Mouse (Mus musculus) brain, embryonic 14.5 days (tissue): ENCODE results near the gene Plxdc2.

Experiments used
- CTCF ChIP-seq: fragments of 200-500 bp; IDR thresholded peaks from 2 replicates; pipeline ENCODE4 v1.5.1; 2012; ENCODE audit warnings: inconsistent platforms, mild to moderate bottlenecking, moderate library complexity, borderline replicate concordance; ENCODE audit not compliant: insufficient read depth, insufficient read length; ENCODE audit errors: extremely low read depth
- POLR2A ChIP-seq: fragments of 200-500 bp; IDR thresholded peaks from 2 replicates; pipeline ENCODE4 v1.6.1; 2012; ENCODE audit warnings: mild to moderate bottlenecking, inconsistent platforms, borderline replicate concordance; ENCODE audit not compliant: poor library complexity, insufficient read depth, insufficient read length, severe bottlenecking; ENCODE audit errors: extremely low read depth

DNA sequence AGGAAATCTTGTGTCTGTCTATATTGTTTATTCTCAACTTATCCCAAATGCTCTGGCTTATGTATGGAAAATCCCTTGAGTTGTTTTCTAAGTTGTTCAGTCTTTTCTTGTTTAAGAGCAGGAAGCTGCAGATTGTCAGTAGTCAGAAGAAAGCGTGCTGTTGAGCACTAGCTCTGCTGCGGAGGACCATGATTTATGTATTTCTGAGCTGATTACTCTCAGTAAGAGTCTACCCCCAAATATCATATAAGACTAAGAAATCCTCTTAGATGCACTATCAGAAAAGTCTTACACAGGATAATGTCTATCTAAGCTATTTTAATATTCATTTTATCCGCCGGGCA is 95.5 kb downstream of the Plxdc2 start:
- TF ChIP-seq POLR2A (no peak), CTCF (no peak)
